Mouse (Mus musculus): Measurements from ENCODE around the gene Rpl35a.

DNA sequence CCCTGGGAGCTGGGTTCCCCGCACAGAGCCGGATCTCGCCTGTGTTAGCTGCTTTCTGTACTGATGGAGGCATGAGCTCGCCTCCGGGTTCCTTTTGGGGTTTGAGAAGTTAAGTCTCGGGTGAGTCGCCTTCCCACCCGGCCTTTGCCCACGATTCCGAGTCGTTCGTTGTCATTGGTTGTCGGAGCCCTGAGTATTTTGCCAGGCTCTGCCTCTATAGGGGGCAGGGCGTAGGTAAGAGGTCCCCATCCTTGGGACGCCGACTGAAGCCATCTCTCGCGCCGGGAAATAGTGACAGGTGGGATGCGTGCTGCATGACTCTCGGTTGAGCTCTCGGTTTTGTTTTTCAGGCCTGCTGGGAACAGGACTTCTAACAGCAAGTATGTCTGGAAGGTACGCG lies 533 bp downstream of the Rpl35a start:
- TF ChIP-seq GATA1 (IDR thresholded peaks at IDR 0.05; ENCODE audit: borderline replicate concordance, low read length) (no peak), CTCF (IDR thresholded peaks at IDR 0.05; ENCODE audit: low read depth, low read length) (no peak), TAL1 (conservative IDR thresholded peaks at IDR 0.05; ENCODE audit: low read depth, low read length) (no peak)

Measured in G1E (cell line).